Mouse (Mus musculus): ENCODE results near the gene Armh2.

DNA sequence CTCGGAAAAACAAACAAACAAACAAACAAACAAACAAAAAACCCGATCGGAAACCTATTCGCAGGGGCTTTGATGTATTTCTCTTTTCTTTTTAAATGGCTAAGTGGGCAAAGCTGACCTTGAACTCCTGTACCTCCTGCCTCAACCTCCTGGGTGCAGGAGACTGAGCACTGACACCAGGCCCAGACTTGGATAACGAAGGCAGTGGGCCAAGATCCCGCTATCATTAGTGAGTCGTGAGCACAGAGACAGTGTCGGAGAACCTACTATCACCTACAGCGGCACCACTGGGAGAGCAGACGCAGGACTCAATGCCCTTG is 20.0 kb downstream of the Armh2 start:
- TF ChIP-seq CHD2 (IDR thresholded peaks at IDR 0.05; ENCODE audit: low read depth, low read length): no peak
- TF ChIP-seq MAFK (IDR thresholded peaks at IDR 0.05; ENCODE audit: insufficient read depth, low read depth, low read length): no peak
